Mouse (Mus musculus): ENCODE results near the gene Ints1. TPM values are rescaled to one million over a fixed set of nuclear protein-coding genes. Genes with fewer than 3 reads are reported as not detected.

Gene Ints1
- polyA plus RNA-seq, 1 experiment: 72.1 TPM

DNA sequence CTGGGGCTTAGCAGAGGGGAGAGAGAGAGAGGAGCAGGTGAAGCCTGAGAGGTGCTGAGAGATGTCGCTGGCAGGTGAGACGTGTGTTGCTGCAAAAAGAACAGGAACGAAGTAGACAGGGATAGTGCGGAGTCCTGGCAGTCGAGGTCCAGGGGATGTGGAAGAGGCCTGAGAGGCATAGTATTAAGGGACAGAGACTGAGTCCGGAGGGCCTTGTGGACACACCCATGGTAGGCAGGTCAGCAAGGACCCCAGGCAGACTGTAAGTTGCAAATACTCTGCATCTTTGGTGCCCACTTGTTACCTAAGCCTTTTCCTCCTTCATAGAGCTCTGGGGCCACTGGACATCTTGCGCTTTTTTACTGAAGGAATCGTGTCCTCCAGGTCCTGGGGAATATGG is 25.8 kb upstream of the Ints1 start:
- H3K27ac ChIP-seq (ENCODE audit: insufficient read depth, low read length): no peak overlapping the region
- no peak for DNase-seq (ENCODE audit: low read depth in 1 of 2, low spot score in 2 of 2)
- 95% methylated on average over 8 of the region's 8 CpGs for WGBS
- peaks cover 30% of the 10 kb centered on the region for H3K36me3 ChIP-seq (ENCODE audit: control insufficient read depth, insufficient read depth, low read length)
- no peaks in the 10 kb centered on the region for H3K27me3 ChIP-seq (ENCODE audit: control insufficient read depth, insufficient read depth, low read length)
- H3K4me3 ChIP-seq (ENCODE audit: extremely low read depth, insufficient read depth, insufficient read length): no peak overlapping the region
- H3K4me1 ChIP-seq (ENCODE audit: control insufficient read depth, insufficient read depth, insufficient read length): peaks cover under 1% of the 10 kb centered on the region; the same call in 1 of the 2 replicates
- TF ChIP-seq POLR2A (IDR thresholded peaks at IDR 0.05; ENCODE audit: low read depth, low read length) (no peak), CTCF (IDR thresholded peaks at IDR 0.05; ENCODE audit: extremely low read depth, insufficient read depth, insufficient read length, insufficient replicate concordance) (no peak)

- Histone ChIP-seq H3K4me3 (ENCODE audit: extremely low read depth, insufficient read depth, insufficient read length) (no peak overlapping the region), H3K4me1 (ENCODE audit: control insufficient read depth, insufficient read depth, insufficient read length) (peaks cover 13% of the 10 kb centered on the region), H3K27ac (ENCODE audit: insufficient read depth, low read length) (no peak overlapping the region), H3K27me3 (ENCODE audit: control insufficient read depth, insufficient read depth, low read length) (no peaks in the 10 kb centered on the region), H3K36me3 (ENCODE audit: control insufficient read depth, insufficient read depth, low read length) (peaks cover 30% of the 10 kb centered on the region)
- TF ChIP-seq CTCF (IDR thresholded peaks at IDR 0.05; ENCODE audit: extremely low read depth, insufficient read depth, insufficient read length, insufficient replicate concordance) (no peak), POLR2A (IDR thresholded peaks at IDR 0.05; ENCODE audit: low read depth, low read length) (no peak)
- DNase-seq (ENCODE audit: low read depth in 1 of 2, low spot score in 2 of 2): no peak
- WGBS: 96% methylated on average over 33 of the region's 33 CpGs
Observed at GRCm38 (mm10) chr5:139799801-139800590, 24.5 kb upstream of the Ints1 start.

GRCm38 (mm10) chr5:139799041-139799440 is 23.6 kb upstream of the Ints1 start:
- Histone ChIP-seq H3K27ac (ENCODE audit: insufficient read depth, low read length) (no peak overlapping the region), H3K27me3 (ENCODE audit: control insufficient read depth, insufficient read depth, low read length) (no peaks in the 10 kb centered on the region), H3K36me3 (ENCODE audit: control insufficient read depth, insufficient read depth, low read length) (peaks cover 30% of the 10 kb centered on the region), H3K4me1 (ENCODE audit: control insufficient read depth, insufficient read depth, insufficient read length) (peaks cover 22% of the 10 kb centered on the region), H3K4me3 (ENCODE audit: extremely low read depth, insufficient read depth, insufficient read length) (no peak overlapping the region)
- no peak for DNase-seq (ENCODE audit: low read depth in 1 of 2, low spot score in 2 of 2)
- 95% methylated on average over 9 of the region's 9 CpGs for WGBS
- TF ChIP-seq CTCF (IDR thresholded peaks at IDR 0.05; ENCODE audit: extremely low read depth, insufficient read depth, insufficient read length, insufficient replicate concordance): no peak
- no peak for TF ChIP-seq POLR2A (IDR thresholded peaks at IDR 0.05; ENCODE audit: low read depth, low read length)

GRCm38 (mm10) chr5:139798168-139798900 is 22.9 kb upstream of the Ints1 start:
- Histone ChIP-seq H3K27ac (ENCODE audit: insufficient read depth, low read length) (no peak overlapping the region), H3K4me3 (ENCODE audit: extremely low read depth, insufficient read depth, insufficient read length) (no peak overlapping the region), H3K36me3 (ENCODE audit: control insufficient read depth, insufficient read depth, low read length) (peaks cover 30% of the 10 kb centered on the region), H3K27me3 (ENCODE audit: control insufficient read depth, insufficient read depth, low read length) (no peaks in the 10 kb centered on the region), H3K4me1 (ENCODE audit: control insufficient read depth, insufficient read depth, insufficient read length) (peaks cover 25% of the 10 kb centered on the region)
- no peak for DNase-seq (ENCODE audit: low read depth in 1 of 2, low spot score in 2 of 2)
- TF ChIP-seq CTCF (IDR thresholded peaks at IDR 0.05; ENCODE audit: extremely low read depth, insufficient read depth, insufficient read length, insufficient replicate concordance): no peak
- TF ChIP-seq POLR2A (IDR thresholded peaks at IDR 0.05; ENCODE audit: low read depth, low read length): no peak
- WGBS: 89% methylated on average over 12 of the region's 12 CpGs

DNA sequence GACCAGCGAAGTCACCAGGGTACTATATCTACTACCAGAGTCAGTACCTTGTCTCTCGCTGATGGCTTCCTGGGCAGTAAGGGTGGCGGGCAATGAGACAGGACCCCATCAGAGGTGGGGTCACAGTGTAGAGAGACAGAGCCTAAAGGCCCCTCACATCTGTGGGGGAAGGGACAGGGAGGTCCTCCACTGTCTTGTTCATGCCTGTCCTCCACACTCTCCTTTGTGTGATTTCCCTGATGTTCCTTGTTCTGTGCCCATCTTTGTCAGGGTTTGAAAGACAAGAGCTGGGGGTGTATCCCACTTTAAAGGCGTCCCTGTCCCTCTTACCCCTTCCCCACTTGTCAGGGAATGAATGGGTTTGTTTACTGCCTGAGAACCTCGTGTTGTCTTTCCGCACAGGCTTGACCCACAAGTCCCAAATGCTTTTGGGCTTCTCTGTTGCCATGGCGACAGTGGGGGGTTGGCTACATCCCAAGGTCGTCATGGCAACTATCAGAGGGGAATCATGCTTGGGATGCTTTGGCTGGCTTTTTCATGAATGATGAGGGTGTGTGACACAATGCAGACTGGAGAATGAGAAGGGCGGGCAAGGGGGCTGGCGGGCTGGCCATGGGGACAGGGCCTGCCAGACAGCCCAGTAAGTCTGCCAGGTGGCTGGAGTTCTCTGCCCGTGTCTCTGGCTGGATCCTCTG is 22.1 kb upstream of the Ints1 start:
- Histone ChIP-seq H3K4me3 (ENCODE audit: extremely low read depth, insufficient read depth, insufficient read length) (no peak overlapping the region), H3K36me3 (ENCODE audit: control insufficient read depth, insufficient read depth, low read length) (peaks cover 30% of the 10 kb centered on the region)
- WGBS: 85% methylated on average over 11 of the region's 11 CpGs

DNA sequence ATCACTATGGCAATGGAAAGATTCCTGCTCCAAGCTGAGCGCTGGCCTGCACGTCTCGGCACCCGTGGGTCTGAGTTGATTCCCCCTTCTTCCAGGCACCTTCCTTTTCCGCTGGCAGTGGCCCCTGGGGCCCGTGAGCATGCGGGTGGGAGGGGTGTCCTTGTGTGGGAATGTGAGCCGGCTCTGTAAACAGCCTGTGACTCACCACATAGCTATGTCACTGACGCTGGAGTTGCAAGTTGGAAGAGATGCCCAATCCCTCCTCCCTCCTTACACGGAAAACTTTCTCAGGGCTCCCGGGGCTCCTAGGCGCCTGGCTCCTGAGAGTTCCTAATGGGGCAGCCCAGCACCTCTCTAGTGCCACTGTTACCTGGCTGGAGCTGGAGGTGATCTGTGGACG is 21.4 kb upstream of the Ints1 start:
- no peak for DNase-seq (ENCODE audit: low read depth in 1 of 2, low spot score in 2 of 2)

More for the DNA sequence above, 22.1 kb upstream of the Ints1 start:
- H3K4me1 ChIP-seq (ENCODE audit: control insufficient read depth, insufficient read depth, insufficient read length): peaks cover 29% of the 10 kb centered on the region
- no peaks in the 10 kb centered on the region for H3K27me3 ChIP-seq (ENCODE audit: control insufficient read depth, insufficient read depth, low read length)
- DNase-seq (ENCODE audit: low read depth in 1 of 2, low spot score in 2 of 2): no peak
- H3K27ac ChIP-seq (ENCODE audit: insufficient read depth, low read length): no peak overlapping the region; the same call in 1 of the 2 replicates
- no peak for TF ChIP-seq CTCF (IDR thresholded peaks at IDR 0.05; ENCODE audit: extremely low read depth, insufficient read depth, insufficient read length, insufficient replicate concordance)
- TF ChIP-seq POLR2A (IDR thresholded peaks at IDR 0.05; ENCODE audit: low read depth, low read length): no peak

More for the DNA sequence above, 21.4 kb upstream of the Ints1 start:
- H3K4me1 ChIP-seq (ENCODE audit: control insufficient read depth, insufficient read depth, insufficient read length): peaks cover 33% of the 10 kb centered on the region
- no peak for TF ChIP-seq CTCF (IDR thresholded peaks at IDR 0.05; ENCODE audit: extremely low read depth, insufficient read depth, insufficient read length, insufficient replicate concordance)
- no peak for TF ChIP-seq POLR2A (IDR thresholded peaks at IDR 0.05; ENCODE audit: low read depth, low read length)
- no peaks in the 10 kb centered on the region for H3K27me3 ChIP-seq (ENCODE audit: control insufficient read depth, insufficient read depth, low read length)
- peak overlapping the region; percentile 34; the same call in 1 of the 2 replicates for H3K27ac ChIP-seq (ENCODE audit: insufficient read depth, low read length)
- WGBS: 76% methylated on average over 13 of the region's 13 CpGs
- peaks cover 28% of the 10 kb centered on the region for H3K36me3 ChIP-seq (ENCODE audit: control insufficient read depth, insufficient read depth, low read length)
- no peak overlapping the region for H3K4me3 ChIP-seq (ENCODE audit: extremely low read depth, insufficient read depth, insufficient read length)

Measured in spleen, adult 2 months (tissue).